Comparison of ENCODE assay signal across 8 mouse cellular contexts in the genomic region with DNA sequence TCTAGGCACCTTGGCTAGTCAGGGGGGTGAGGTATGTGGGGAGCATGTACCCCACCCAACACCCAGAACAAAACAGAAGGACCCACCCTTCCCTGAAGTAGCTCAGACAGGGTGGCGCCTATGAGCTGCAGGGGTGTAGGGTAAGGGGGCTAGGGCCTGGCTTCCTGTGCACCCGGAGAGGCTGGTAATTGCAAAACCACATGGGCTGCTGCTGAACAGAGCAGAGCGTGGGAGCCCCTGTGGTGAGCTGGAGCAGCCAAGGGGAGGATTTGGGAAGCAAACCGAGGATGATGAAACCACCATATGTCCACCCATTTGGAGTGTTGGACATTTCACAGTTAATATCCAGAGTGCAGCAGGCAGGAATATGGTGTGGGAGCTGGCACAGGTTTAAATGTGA. TPM values are rescaled to one million over a fixed set of nuclear protein-coding genes. Genes with fewer than 3 reads are reported as not detected.
DNase-seq lines count a peak whose midpoint lies in the region; ATAC-seq lines count a peak whose summit lies in the region.

No protein-coding gene starts in this region.

- H3K36me3 ChIP-seq in limb, embryonic 12.5 days: peaks cover 42% of the 10 kb centered on the region
- peaks cover 25% of the 10 kb centered on the region for H3K36me3 ChIP-seq in kidney, embryonic 16.5 days (ENCODE audit: insufficient read depth, low read length)

- peaks cover 19% of the 10 kb centered on the region for H3K4me1 ChIP-seq in limb, embryonic 12.5 days (replicated peaks)
- peaks cover 13% of the 10 kb centered on the region for H3K4me1 ChIP-seq in kidney, embryonic 16.5 days (ENCODE audit: insufficient read depth, low read length)

- H3K27ac ChIP-seq in limb, embryonic 12.5 days: peak overlapping the region; percentile 82
- H3K27ac ChIP-seq in kidney, embryonic 16.5 days (ENCODE audit: low read length): no peak overlapping the region

- 26% methylated on average over 4 of the region's 4 CpGs for WGBS in limb, embryonic 12.5 days
- WGBS in kidney, embryonic 16.5 days: 23% methylated on average over 4 of the region's 4 CpGs

- no peaks in the 10 kb centered on the region for H3K9me3 ChIP-seq in limb, embryonic 12.5 days
- no peaks in the 10 kb centered on the region for H3K9me3 ChIP-seq in kidney, embryonic 16.5 days (ENCODE audit: low read length)

- H3K9ac ChIP-seq in limb, embryonic 12.5 days (replicated peaks): no peak overlapping the region
- no peak overlapping the region for H3K9ac ChIP-seq in kidney, embryonic 16.5 days (replicated peaks; ENCODE audit: low read length)

- no peak overlapping the region for H3K4me3 ChIP-seq in limb, embryonic 12.5 days (replicated peaks)
- H3K4me3 ChIP-seq in kidney, embryonic 16.5 days (ENCODE audit: low read length): no peak overlapping the region

- no peak for ATAC-seq in limb, embryonic 12.5 days (ENCODE audit: insufficient number of reproducible peaks, insufficient read depth, low FRiP score, low TSS enrichment, low read depth)
- no peak for ATAC-seq in kidney, embryonic 16.5 days (ENCODE audit: low FRiP score, low TSS enrichment)

- no peak overlapping the region for H3K4me2 ChIP-seq in limb, embryonic 12.5 days
- H3K4me2 ChIP-seq in kidney, embryonic 16.5 days (replicated peaks; ENCODE audit: low read depth, low read length): no peak overlapping the region

- H3K27me3 ChIP-seq in limb, embryonic 12.5 days: no peaks in the 10 kb centered on the region
- no peaks in the 10 kb centered on the region for H3K27me3 ChIP-seq in kidney, embryonic 16.5 days (ENCODE audit: insufficient read depth, low read length)

- peak; percentile 63 for DNase-seq in layer of hippocampus, adult 11-12 months (ENCODE audit: low spot score)
- no peak for DNase-seq in layer of hippocampus, adult 9-10 months (ENCODE audit: low spot score)
- DNase-seq in T-cell, adult 2 months (ENCODE audit: low spot score): peak; percentile 24
- peak; percentile 99 for DNase-seq in heart, adult 11 months
- no peak for DNase-seq in adipocyte (ENCODE audit: low spot score)
- DNase-seq in kidney, adult 11 months: no peak

RNA-seq across cellular contexts. Expression of a gene that starts 3.7 kb away (rescaled TPM):
- 0.69 and 0.96 TPM in 2 replicates for polyA plus RNA-seq in limb, embryonic 12.5 days (2016; fragmentation: Nextera tagmentation; extraction: Ambion mirVana)
- polyA plus RNA-seq in kidney, embryonic 16.5 days (2015; fragmentation: Nextera tagmentation; extraction: Ambion mirVana): 0.80 and 1.5 TPM in 2 replicates

RNA-seq across cellular contexts. Expression of a gene that starts 26.0 kb away (rescaled TPM):
- 71.5 and 71.6 TPM in 2 replicates for polyA plus RNA-seq in limb, embryonic 12.5 days (2016; fragmentation: Nextera tagmentation; extraction: Ambion mirVana)
- 84.2 and 89.5 TPM in 2 replicates for polyA plus RNA-seq in kidney, embryonic 16.5 days (2015; fragmentation: Nextera tagmentation; extraction: Ambion mirVana)

RNA-seq across cellular contexts. Expression of a gene that starts 32.3 kb away (rescaled TPM):
- polyA plus RNA-seq in limb, embryonic 12.5 days (2016; fragmentation: Nextera tagmentation; extraction: Ambion mirVana): 103 and 107 TPM in 2 replicates
- polyA plus RNA-seq in kidney, embryonic 16.5 days (2015; fragmentation: Nextera tagmentation; extraction: Ambion mirVana): 93.0 and 96.2 TPM in 2 replicates

RNA-seq across cellular contexts. Expression of a gene that starts 38.4 kb away (rescaled TPM):
- polyA plus RNA-seq in limb, embryonic 12.5 days (2016; fragmentation: Nextera tagmentation; extraction: Ambion mirVana): 13.5 and 13.6 TPM in 2 replicates
- polyA plus RNA-seq in kidney, embryonic 16.5 days (2015; fragmentation: Nextera tagmentation; extraction: Ambion mirVana): 25.9 and 28.7 TPM in 2 replicates

Comparison
In these comparisons a context has a peak if more than half of its experiments do, and no peak if none do; other contexts are left out.
1. DNase-seq: peak in layer of hippocampus, adult 11-12 months (single experiment), T-cell, adult 2 months (single experiment) and heart, adult 11 months (single experiment); none in layer of hippocampus, adult 9-10 months (single experiment), adipocyte (single experiment) and kidney, adult 11 months (single experiment).